Mouse (Mus musculus): ENCODE measurements around the gene Rasgef1b. TPM values are rescaled to one million over a fixed set of nuclear protein-coding genes. Genes with fewer than 3 reads are reported as not detected.
A peak's percentile ranks its signal among the peaks of the same experiment; 100 is the strongest.

Rasgef1b gene
- polyA plus RNA-seq, 1 experiment from 2014 or later = 6.5 TPM

GRCm38 (mm10) chr5:99388585-99389250 lies 340.1 kb downstream of the Rasgef1b start:
- WGBS = 92% methylated on average over 10 of the region's 10 CpGs

DNA sequence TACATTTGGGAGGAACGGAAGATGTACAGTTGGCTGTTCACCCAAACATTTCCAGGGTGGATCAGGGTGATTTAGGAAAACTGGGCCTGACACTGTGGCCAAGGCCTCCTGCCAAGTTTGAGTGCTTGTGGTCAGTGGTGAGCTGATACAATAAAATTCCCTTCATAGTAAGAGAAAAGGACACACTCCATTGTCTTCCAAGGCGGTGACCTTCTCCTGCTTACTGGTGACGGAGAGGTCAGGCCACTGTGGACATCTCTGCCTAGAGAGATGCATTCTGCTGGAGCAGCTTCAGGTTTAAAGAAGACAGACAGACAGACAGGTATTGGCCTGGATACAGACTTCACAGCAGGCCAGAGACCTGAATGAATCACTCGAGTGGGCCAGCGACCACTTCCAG lies 340.7 kb downstream of the Rasgef1b start:
- Histone ChIP-seq H3K36me3 (ENCODE audit: control insufficient read depth, insufficient read depth, low read length) (no peaks in the 10 kb centered on the region), H3K9me3 (ENCODE audit: control insufficient read depth, low read length) (no peaks in the 10 kb centered on the region), H3K4me1 (ENCODE audit: control insufficient read depth, insufficient read depth, low read length) (peaks cover 3% of the 10 kb centered on the region; the same call in 1 of the 2 replicates), H3K4me3 (ENCODE audit: low read depth, low read length) (no peak overlapping the region), H3K9ac (ENCODE audit: low read depth, low read length) (no peak overlapping the region), H3K27ac (replicated peaks; ENCODE audit: low read depth, low read length) (no peak overlapping the region), H3K27me3 (replicated peaks; ENCODE audit: control insufficient read depth, insufficient read depth, low read length) (no peaks in the 10 kb centered on the region), H3K4me2 (ENCODE audit: low read depth, low read length) (no peak overlapping the region)
- WGBS = 76% methylated on average over 5 of the region's 5 CpGs
- DNase-seq (ENCODE audit: low spot score) (peak; percentile 50), ATAC-seq (ENCODE audit: low read depth) (no peak)

More at GRCm38 (mm10) chr5:99388585-99389250, 340.1 kb downstream of the Rasgef1b start:
- Histone ChIP-seq H3K36me3 (ENCODE audit: control insufficient read depth, insufficient read depth, low read length) (no peaks in the 10 kb centered on the region), H3K27ac (replicated peaks; ENCODE audit: low read depth, low read length) (no peak overlapping the region), H3K9me3 (ENCODE audit: control insufficient read depth, low read length) (no peaks in the 10 kb centered on the region), H3K9ac (ENCODE audit: low read depth, low read length) (no peak overlapping the region), H3K4me3 (ENCODE audit: low read depth, low read length) (no peak overlapping the region), H3K4me2 (ENCODE audit: low read depth, low read length) (no peak overlapping the region), H3K4me1 (ENCODE audit: control insufficient read depth, insufficient read depth, low read length) (peaks cover 3% of the 10 kb centered on the region; the same call in 1 of the 2 replicates), H3K27me3 (replicated peaks; ENCODE audit: control insufficient read depth, insufficient read depth, low read length) (no peaks in the 10 kb centered on the region)
- DNase-seq (ENCODE audit: low spot score) = no peak
- no peak for ATAC-seq (ENCODE audit: low read depth)

GRCm38 (mm10) chr5:99387185-99387981 lies 341.5 kb downstream of the Rasgef1b start:
- H3K36me3 ChIP-seq (ENCODE audit: control insufficient read depth, insufficient read depth, low read length) = no peaks in the 10 kb centered on the region
- no peak overlapping the region for H3K27ac ChIP-seq (replicated peaks; ENCODE audit: low read depth, low read length)
- H3K9me3 ChIP-seq (ENCODE audit: control insufficient read depth, low read length) = no peaks in the 10 kb centered on the region
- H3K4me1 ChIP-seq (ENCODE audit: control insufficient read depth, insufficient read depth, low read length) = peaks cover 3% of the 10 kb centered on the region; the same call in 1 of the 2 replicates
- H3K4me2 ChIP-seq (ENCODE audit: low read depth, low read length) = no peak overlapping the region
- WGBS = 57% methylated on average over 17 of the region's 17 CpGs
- no peaks in the 10 kb centered on the region for H3K27me3 ChIP-seq (replicated peaks; ENCODE audit: control insufficient read depth, insufficient read depth, low read length)
- H3K9ac ChIP-seq (ENCODE audit: low read depth, low read length) = no peak overlapping the region
- DNase-seq (ENCODE audit: low spot score) (peak; percentile 35), ATAC-seq (ENCODE audit: low read depth) (no peak)
- H3K4me3 ChIP-seq (ENCODE audit: low read depth, low read length) = no peak overlapping the region

DNA sequence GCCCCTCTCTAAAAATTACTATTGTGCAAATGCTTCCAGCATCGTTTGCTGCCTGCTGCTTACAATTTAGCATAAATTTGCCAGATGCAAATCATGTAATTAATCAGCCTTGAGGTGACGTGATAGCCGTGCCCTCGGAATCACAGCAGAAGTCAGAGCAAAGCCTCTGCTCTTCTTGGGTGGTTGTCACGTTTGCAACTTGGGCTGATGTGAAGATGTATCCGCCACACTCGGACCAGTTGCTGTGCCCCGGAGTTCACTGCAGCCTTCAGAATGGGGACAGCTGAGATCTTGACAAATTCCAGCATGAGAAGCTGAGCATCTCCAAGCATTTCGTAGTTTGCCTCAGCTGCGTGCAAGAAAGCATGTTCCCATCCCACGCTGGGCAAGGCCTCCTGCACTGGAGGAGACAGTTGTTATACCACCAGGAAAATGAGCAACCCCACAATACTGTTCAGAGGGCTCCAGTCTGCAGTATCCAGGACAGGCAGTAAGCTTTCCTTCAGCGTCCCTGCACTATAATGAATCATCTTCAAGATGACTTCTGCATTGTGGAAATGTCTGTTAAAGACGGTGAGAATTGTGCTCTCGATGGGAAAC lies 342.5 kb downstream of the Rasgef1b start:
- Histone ChIP-seq H3K4me2 (ENCODE audit: low read depth, low read length) (no peak overlapping the region), H3K36me3 (ENCODE audit: control insufficient read depth, insufficient read depth, low read length) (no peaks in the 10 kb centered on the region), H3K9me3 (ENCODE audit: control insufficient read depth, low read length) (no peaks in the 10 kb centered on the region), H3K4me3 (ENCODE audit: low read depth, low read length) (no peak overlapping the region), H3K27me3 (replicated peaks; ENCODE audit: control insufficient read depth, insufficient read depth, low read length) (no peaks in the 10 kb centered on the region), H3K4me1 (ENCODE audit: control insufficient read depth, insufficient read depth, low read length) (peaks cover 3% of the 10 kb centered on the region; the same call in 1 of the 2 replicates), H3K9ac (ENCODE audit: low read depth, low read length) (no peak overlapping the region), H3K27ac (replicated peaks; ENCODE audit: low read depth, low read length) (no peak overlapping the region)
- WGBS = 62% methylated on average over 14 of the region's 14 CpGs
- DNase-seq (ENCODE audit: low spot score) = no peak
- no peak for ATAC-seq (ENCODE audit: low read depth)

DNA sequence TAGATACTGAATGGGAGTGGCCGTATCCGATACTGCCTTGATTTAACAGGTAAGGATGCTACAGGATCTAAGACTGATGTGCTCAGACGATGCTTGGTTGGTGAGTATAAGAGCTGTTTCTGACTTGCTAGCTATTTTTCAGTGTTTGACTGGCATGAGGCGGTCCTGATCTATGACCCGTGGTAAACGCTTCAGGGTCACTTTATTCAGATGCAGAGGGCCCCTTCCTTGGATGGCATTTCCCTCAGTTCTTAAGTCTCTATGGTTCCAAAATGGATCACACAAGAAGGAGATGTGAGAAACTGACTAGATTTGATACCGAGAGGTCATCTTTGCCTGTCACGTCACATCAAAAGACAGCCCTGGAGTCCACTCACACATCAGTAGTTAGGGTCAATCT lies 343.1 kb downstream of the Rasgef1b start:
- WGBS = 66% methylated on average over 8 of the region's 8 CpGs
- ATAC-seq (ENCODE audit: low read depth) = no peak

DNA sequence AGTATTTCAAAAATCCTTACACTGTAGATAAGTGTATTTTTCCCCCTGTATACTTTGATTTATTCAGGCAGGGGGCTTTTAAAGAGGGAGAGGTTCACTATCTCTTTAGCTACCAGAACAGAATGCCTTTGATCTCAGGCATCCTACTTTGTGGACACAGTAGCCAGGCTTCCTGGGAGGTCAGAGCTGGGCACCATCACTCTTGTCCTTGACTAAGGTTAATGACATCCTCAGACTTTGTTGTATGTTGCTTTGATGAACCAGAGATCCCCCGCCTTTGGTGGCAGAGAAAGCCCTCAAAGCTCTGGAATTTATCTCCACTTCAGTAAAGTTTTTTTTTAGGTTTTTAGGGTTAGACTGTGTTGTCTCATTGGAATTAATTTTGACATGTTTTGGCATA lies 343.8 kb downstream of the Rasgef1b start:
- DNase-seq (ENCODE audit: low spot score) (no peak), ATAC-seq (ENCODE audit: low read depth) (no peak)
- H3K4me1 ChIP-seq (ENCODE audit: control insufficient read depth, insufficient read depth, low read length) = peaks cover 3% of the 10 kb centered on the region; the same call in 1 of the 2 replicates
- H3K36me3 ChIP-seq (ENCODE audit: control insufficient read depth, insufficient read depth, low read length) = no peaks in the 10 kb centered on the region
- H3K9ac ChIP-seq (ENCODE audit: low read depth, low read length) = no peak overlapping the region
- H3K9me3 ChIP-seq (ENCODE audit: control insufficient read depth, low read length) = no peaks in the 10 kb centered on the region
- no peak overlapping the region for H3K4me2 ChIP-seq (ENCODE audit: low read depth, low read length)
- no peak overlapping the region for H3K4me3 ChIP-seq (ENCODE audit: low read depth, low read length)
- no peaks in the 10 kb centered on the region for H3K27me3 ChIP-seq (replicated peaks; ENCODE audit: control insufficient read depth, insufficient read depth, low read length)
- 67% methylated on average over 1 of the region's 1 CpGs for WGBS
- no peak overlapping the region for H3K27ac ChIP-seq (replicated peaks; ENCODE audit: low read depth, low read length)

More for the DNA sequence above, 343.1 kb downstream of the Rasgef1b start:
- H3K27ac ChIP-seq (replicated peaks; ENCODE audit: low read depth, low read length) = no peak overlapping the region
- H3K9ac ChIP-seq (ENCODE audit: low read depth, low read length) = no peak overlapping the region
- H3K4me2 ChIP-seq (ENCODE audit: low read depth, low read length) = no peak overlapping the region
- no peak overlapping the region for H3K4me3 ChIP-seq (ENCODE audit: low read depth, low read length)
- no peak for DNase-seq (ENCODE audit: low spot score)
- H3K36me3 ChIP-seq (ENCODE audit: control insufficient read depth, insufficient read depth, low read length) = no peaks in the 10 kb centered on the region
- no peaks in the 10 kb centered on the region for H3K27me3 ChIP-seq (replicated peaks; ENCODE audit: control insufficient read depth, insufficient read depth, low read length)
- no peaks in the 10 kb centered on the region for H3K9me3 ChIP-seq (ENCODE audit: control insufficient read depth, low read length)
- peaks cover 3% of the 10 kb centered on the region; the same call in 1 of the 2 replicates for H3K4me1 ChIP-seq (ENCODE audit: control insufficient read depth, insufficient read depth, low read length)

DNA sequence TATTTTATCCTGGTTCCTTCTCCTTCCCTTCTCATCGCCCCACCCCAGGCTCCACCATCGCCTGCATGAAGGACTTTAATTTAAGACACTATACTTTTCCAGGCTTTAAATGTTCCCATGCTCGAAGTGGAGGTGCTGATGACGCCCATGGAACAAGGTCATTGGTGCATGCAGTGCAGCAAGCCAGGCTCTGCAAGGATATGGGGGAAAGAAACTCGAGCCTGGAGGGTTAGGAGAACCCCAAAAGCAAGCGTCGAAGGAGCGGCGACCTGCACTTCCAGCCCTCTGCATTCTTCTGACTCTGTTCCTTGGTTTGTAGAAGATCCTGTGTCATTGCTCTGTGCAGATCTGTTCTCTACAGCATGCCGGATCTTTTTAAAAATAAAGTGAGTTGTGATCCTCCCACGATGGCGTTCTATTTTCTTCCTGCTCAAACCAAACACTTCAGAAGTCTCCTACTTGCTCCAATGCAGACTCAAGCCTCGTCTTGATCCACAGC lies 345.0 kb downstream of the Rasgef1b start:
- H3K9ac ChIP-seq (ENCODE audit: low read depth, low read length) = no peak overlapping the region
- no peak for DNase-seq (ENCODE audit: low spot score)
- H3K4me2 ChIP-seq (ENCODE audit: low read depth, low read length) = no peak overlapping the region
- H3K27ac ChIP-seq (replicated peaks; ENCODE audit: low read depth, low read length) = no peak overlapping the region
- H3K36me3 ChIP-seq (ENCODE audit: control insufficient read depth, insufficient read depth, low read length) = no peaks in the 10 kb centered on the region
- no peaks in the 10 kb centered on the region for H3K9me3 ChIP-seq (ENCODE audit: control insufficient read depth, low read length)
- peaks cover 3% of the 10 kb centered on the region; the same call in 1 of the 2 replicates for H3K4me1 ChIP-seq (ENCODE audit: control insufficient read depth, insufficient read depth, low read length)
- H3K4me3 ChIP-seq (ENCODE audit: low read depth, low read length) = no peak overlapping the region
- WGBS = 71% methylated on average over 13 of the region's 13 CpGs
- no peaks in the 10 kb centered on the region for H3K27me3 ChIP-seq (replicated peaks; ENCODE audit: control insufficient read depth, insufficient read depth, low read length)
- no peak for ATAC-seq (ENCODE audit: low read depth)

GRCm38 (mm10) chr5:99382786-99383185 lies 346.1 kb downstream of the Rasgef1b start:
- H3K9me3 ChIP-seq (ENCODE audit: control insufficient read depth, low read length) = no peaks in the 10 kb centered on the region
- H3K27ac ChIP-seq (replicated peaks; ENCODE audit: low read depth, low read length) = no peak overlapping the region
- ATAC-seq (ENCODE audit: low read depth) = no peak
- no peak overlapping the region for H3K4me2 ChIP-seq (ENCODE audit: low read depth, low read length)
- no peaks in the 10 kb centered on the region for H3K27me3 ChIP-seq (replicated peaks; ENCODE audit: control insufficient read depth, insufficient read depth, low read length)
- no peak overlapping the region for H3K4me3 ChIP-seq (ENCODE audit: low read depth, low read length)
- WGBS = 64% methylated on average over 5 of the region's 5 CpGs
- no peaks in the 10 kb centered on the region for H3K36me3 ChIP-seq (ENCODE audit: control insufficient read depth, insufficient read depth, low read length)
- H3K4me1 ChIP-seq (ENCODE audit: control insufficient read depth, insufficient read depth, low read length) = peaks cover 5% of the 10 kb centered on the region; the same call in 1 of the 2 replicates
- no peak overlapping the region for H3K9ac ChIP-seq (ENCODE audit: low read depth, low read length)
- no peak for DNase-seq (ENCODE audit: low spot score)
